Mouse (Mus musculus) heart, postnatal 36 days (tissue): ENCODE measurements at regions not wholly inside any gene's neighbourhood (a gene's known extent, or its start where the extent isn't known, plus 50 kb on each side); places are given as distances from the start of the nearest gene placed in this dataset.

ENCODE experiments used
- DNase-seq, 2 experiments: peaks; one replicate each; pipeline ENCODE4 v3.0.0; 2021 to 2022
- intact Hi-C: fragments of 180-260 bp; cut with DNase I; formaldehyde crosslinking; loops from one replicate; pipeline ENCODE4 v1.15.1; 2025

- no peak for DNase-seq
- intact Hi-C loops: loop anchor here (2.0 to 5.0 kb wide), 4 partner anchors 87 to 237 kb away; no protein-coding TSS in a partner anchor
Measured at GRCm38 (mm10) chr6:100144544-100145287, 142.6 kb downstream of the Rybp start.

DNA sequence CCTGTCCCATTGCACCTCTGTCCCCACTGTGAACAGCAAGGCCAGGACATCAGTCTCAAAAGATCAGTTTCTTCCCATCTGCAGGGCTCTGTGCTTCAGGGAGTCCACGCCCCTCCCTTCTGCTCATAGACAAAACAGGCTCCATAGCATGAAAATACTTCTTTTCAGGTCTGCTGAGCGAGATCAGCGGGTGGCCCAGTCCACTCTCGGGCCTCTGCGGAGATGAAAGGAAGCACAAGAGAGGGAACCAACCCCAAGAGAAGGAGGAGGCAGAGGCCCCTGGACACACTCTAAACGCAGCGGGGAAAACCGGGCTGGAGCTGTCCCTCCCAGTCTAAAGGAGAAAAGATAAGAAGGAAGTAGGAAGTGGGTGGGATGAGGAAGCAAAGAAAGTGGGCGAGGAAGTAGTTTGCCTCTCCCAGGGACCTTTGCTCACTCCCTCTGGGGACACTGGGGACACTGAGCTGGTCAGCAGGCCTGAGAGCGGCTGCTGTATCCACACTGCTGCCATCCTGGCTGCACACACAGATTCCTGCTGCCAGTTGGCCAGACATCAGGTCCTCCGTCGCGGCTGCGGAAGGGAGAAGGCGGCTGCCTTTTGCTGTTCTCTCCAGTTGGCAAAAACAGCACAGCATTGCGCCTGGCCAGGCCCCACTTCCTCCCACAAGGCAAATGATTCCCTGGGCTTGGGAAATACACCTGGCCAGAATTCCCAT lies 143.5 kb downstream of the Rybp start:
- DNase-seq: peak; percentile 84 to 86
- intact Hi-C loops: loop anchor here (2.0 to 5.0 kb wide), 3 partner anchors 86 to 175 kb away; no protein-coding TSS in a partner anchor

DNA sequence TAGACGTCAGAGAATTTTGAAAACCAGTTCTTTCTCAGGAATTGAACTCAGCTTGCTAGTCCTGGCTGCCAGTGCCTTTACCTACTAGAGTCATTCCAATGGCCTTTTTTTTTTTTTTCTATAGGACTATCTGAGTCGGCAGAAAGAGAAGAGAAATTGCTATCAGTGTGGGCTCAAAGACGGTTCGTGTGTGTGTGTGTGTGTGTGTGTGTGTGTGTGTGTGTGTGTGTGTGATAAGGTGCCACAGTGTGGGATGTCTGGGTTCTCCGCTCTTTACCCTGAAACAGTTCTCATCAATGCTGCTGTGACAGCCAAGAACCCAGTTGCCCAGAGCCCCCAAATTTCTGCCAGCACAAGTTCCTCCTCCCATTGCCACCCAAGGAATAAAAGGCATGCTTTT lies 146.1 kb downstream of the Rybp start:
- no peak for DNase-seq
- intact Hi-C loops: loop anchor here (5.0 kb wide), 2 partner anchors 84 to 129 kb away; no protein-coding TSS in a partner anchor

- DNase-seq: no peak
- intact Hi-C loops: loop anchor here (5.0 kb wide), 2 partner anchors 83 to 128 kb away; no protein-coding TSS in a partner anchor
Measured at GRCm38 (mm10) chr6:100140581-100141114, 146.6 kb downstream of the Rybp start.

- intact Hi-C loops: loop anchor here (5.0 kb wide), 2 partner anchors 83 to 128 kb away; no protein-coding TSS in a partner anchor
- no peak for DNase-seq
Measured at GRCm38 (mm10) chr6:100139809-100140208, 147.5 kb downstream of the Rybp start.

DNA sequence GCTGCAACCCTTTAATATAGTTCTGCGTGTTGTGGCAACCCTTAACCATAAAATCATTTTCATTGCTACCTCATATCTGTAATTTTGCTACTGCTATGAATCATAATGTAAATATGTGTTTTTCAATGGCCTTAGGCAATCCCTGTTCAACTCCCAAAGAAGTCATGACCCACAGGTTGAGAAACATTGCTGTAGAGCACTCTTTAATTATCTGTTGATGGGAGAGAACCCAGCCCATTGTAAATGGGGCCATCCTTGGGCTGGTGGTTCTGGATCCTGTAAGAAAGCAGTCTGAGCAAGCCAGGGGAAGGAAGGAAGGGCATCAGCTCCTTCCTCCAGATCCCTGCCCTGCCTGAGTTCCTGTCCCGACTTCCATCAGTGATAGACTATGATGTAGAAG lies 148.6 kb downstream of the Rybp start:
- DNase-seq: no peak
- intact Hi-C loops: no loop called here

DNA sequence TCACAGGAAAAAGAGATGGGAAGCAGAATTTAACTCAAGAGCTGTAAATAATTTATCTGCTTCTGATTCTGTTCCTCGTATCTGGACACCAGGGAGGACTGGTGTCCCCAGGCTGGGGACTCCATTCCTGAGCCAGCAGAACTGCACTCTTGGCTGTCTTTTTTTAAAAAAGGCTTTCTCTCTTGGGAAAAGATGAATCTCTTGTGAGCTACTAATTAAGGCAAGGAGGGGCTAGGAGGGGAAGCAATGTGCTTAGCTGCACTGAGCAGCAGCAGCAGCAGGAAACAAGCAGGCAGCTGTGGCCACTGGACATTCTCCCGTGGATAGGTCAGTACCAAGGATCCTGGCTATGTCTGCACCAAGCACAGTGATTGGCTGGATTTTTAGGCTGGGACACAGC lies 152.1 kb downstream of the Rybp start:
- intact Hi-C loops: no loop called here
- no peak for DNase-seq

GRCm38 (mm10) chr6:100133970-100134369 lies 153.3 kb downstream of the Rybp start:
- DNase-seq: no peak
- intact Hi-C loops: no loop called here

DNA sequence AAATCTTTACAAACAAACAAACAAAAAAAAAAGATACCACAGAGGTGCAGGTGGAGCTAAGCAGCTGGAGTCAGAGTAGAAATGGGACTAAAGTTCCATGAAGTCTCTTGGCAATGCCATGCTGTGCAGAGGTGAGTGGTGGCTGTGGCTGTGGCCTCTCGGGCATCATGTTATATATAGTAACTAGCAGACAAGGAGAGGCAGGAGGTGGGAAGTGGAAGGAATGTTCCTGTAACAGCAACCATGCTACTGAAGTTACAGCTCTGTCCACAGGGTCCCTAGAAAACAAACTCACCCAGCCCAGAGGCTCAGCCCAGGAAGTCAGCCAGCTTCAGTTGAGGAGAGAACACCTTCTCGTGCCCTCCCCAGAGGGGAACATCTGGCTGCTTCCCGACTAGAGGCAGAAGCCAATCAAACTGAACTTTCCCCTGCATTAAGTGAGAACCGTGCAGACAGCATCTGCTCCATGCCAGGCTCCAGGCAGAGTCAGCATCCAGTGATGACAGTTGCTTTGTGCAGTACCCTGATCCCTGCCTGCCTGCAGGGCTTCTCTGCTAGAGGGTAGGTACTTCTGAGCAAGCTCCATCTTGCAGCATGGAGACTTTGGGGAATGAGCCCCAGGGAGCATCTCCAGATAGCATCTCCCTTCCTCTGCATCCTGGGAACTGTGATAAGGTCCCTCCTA lies 154.2 kb downstream of the Rybp start:
- intact Hi-C loops: no loop called here
- DNase-seq: no peak

- DNase-seq: peak; percentile 79 to 85
- intact Hi-C loops: loop anchor here (5.0 kb wide), 2 partner anchors 65 to 155 kb away; no protein-coding TSS in a partner anchor
Measured at GRCm38 (mm10) chr6:100127221-100128143, 159.8 kb downstream of the Rybp start.

- DNase-seq: no peak
- intact Hi-C loops: loop anchor here (5.0 kb wide), 2 partner anchors 64 to 154 kb away; no protein-coding TSS in a partner anchor
Measured at GRCm38 (mm10) chr6:100126736-100127135, 160.5 kb downstream of the Rybp start.

DNA sequence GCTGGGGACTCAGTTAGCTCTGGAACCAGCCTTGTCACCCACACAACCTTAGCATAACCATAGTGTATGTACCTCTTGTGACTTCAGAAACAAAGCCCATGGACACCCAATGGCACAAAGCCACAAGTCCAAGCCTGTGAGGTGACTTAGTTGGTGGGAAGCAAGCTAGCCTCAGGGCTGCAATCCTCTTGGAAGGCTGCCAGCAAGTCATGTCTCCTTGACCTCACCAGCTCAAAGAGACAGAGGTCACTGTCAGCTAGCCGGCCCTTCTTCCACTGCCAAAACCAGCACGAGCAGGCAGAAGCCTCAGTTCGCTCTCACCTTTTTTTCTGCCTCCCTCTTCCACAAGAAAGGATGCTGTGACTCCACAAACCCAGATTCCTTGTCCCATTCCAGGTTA lies 161.0 kb downstream of the Rybp start:
- intact Hi-C loops: loop anchor here (5.0 kb wide), 2 partner anchors 64 to 154 kb away; no protein-coding TSS in a partner anchor
- no peak for DNase-seq

- no peak for DNase-seq
- intact Hi-C loops: no loop called here
Measured at GRCm38 (mm10) chr6:100121240-100121639, 166.0 kb downstream of the Rybp start.

- DNase-seq: no peak
- intact Hi-C loops: no loop called here
Measured at GRCm38 (mm10) chr6:100120017-100120944, 167.0 kb downstream of the Rybp start.

DNA sequence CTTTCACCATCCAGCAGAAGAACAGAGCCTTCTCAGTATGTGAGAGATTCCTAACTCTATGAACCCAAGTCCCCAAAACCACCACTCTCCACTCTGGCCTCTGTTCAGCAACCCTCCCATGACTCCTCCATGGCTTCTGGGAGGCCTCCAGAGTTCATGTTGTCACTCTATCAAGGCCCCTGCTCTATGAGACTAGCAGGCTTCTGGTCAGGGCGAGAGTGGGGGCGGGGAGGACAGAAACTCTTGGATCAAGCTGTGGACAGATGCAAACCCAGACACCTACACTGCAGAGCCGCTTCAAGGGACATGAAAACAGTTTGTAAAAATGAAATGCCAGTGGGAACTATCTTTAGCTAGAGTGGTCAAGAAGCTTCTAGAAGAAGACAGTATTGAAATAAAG lies 170.2 kb downstream of the Rybp start:
- intact Hi-C loops: no loop called here
- DNase-seq: no peak

DNA sequence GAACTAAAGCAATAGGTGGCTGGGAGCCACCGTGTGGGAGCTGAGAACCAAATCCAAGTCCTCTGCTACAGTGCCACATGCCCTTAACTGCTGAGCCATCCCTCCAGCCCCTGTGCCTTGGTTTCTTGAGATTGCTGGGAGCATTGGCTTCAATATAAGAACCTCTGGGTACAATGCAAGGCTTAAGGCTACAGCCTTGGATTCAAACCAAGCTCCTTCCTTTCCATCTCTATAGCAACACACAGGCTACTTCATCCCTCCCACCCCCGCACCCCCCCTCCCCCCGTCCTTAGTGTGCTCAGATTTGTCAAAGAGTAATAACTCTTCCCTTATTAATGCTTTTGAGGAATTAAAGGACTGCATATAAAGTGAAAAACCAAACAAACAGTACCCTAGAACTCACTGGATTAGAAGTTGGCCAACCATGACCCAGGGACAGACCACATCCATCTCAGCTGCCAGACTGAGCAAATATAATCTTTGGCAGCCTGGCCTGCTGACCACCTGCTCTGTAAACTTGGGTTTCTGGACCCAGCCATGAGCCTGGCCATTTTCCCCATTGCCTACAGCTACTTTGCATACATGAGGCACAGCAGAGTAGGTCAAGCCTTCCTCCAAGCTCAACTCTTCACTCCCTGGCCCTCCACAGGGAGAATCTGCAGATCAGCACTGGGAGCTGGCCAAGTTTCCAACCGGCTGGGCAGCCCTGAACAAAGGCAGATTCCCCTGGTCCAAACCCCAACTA lies 173.7 kb downstream of the Rybp start:
- intact Hi-C loops: no loop called here
- DNase-seq: no peak

- peak in 1 of 2 experiments; percentile 29 for DNase-seq
- intact Hi-C loops: no loop called here
Measured at GRCm38 (mm10) chr6:100110981-100111660, 176.2 kb downstream of the Rybp start.
